In the genomic region with DNA sequence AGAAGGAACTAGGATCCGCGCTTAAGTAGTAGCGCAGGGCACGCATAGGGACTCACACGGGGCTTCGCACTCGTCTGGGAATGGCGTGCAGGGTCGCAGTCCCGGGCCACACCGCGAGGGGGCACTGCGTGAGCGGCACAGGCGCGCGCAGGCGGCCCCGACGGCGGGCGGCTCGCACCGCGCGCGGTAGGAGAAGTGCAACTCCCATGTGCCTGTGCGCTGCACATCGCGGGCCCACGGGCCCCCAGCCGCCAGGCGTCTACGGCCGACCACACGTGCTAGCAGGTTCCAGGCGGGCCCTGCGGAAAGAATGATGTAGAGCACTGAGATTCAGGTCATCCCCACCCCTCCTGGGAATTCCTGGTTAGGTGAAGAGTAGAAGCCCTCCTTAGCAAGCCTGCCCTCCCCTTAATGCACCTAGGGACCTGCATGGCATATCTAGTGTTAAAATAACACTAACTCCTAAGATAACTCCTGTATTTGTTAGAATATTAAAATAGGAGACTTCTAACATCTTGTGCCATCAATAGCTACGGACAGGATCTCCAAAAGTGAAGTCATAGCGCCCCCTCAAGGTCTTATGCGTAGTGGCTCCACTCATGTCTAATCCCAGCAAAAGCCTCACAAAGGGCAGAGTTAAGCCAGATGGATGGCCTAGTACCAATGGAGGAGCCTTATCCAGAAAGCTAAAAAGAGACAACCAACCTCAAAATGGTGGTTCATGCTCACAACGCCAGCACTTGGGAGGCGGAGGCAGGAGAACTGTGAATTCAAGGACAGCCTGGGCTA, we compare ENCODE assay signal across 8 mouse cellular contexts. TPM values are rescaled to one million over a fixed set of nuclear protein-coding genes. Genes with fewer than 3 reads are reported as not detected.
DNase-seq lines count a peak whose midpoint lies in the region; ATAC-seq and TF ChIP-seq lines count a peak whose summit lies in the region.

No protein-coding gene starts in this region.

- peaks cover 84% of the 10 kb centered on the region for H3K27me3 ChIP-seq in midbrain, embryonic 10.5 days (ENCODE audit: low read depth, poor library complexity, severe bottlenecking)
- no peaks in the 10 kb centered on the region for H3K27me3 ChIP-seq in testis, adult 2 months (ENCODE audit: control insufficient read depth, insufficient read depth, low read length)

- no peak overlapping the region for H3K4me3 ChIP-seq in cortical plate, adult 2 months (ENCODE audit: insufficient read depth, low read length)
- H3K4me3 ChIP-seq in midbrain, embryonic 10.5 days: peak overlapping the region; percentile 63
- peak overlapping the region; percentile 25; the same call in 1 of the 2 replicates for H3K4me3 ChIP-seq in testis, adult 2 months (ENCODE audit: control insufficient read depth, low read depth, low read length)

- TF ChIP-seq POLR2A in cortical plate, adult 2 months (IDR thresholded peaks at IDR 0.05; ENCODE audit: extremely low read depth, insufficient read depth, low read length): no peak
- no peak for TF ChIP-seq POLR2A in testis, adult 2 months (IDR thresholded peaks at IDR 0.05; ENCODE audit: control insufficient read depth, low read depth, low read length)

- H3K4me1 ChIP-seq in cortical plate, adult 2 months (ENCODE audit: control insufficient read depth, insufficient read depth, low read length): no peaks in the 10 kb centered on the region
- peaks cover 73% of the 10 kb centered on the region for H3K4me1 ChIP-seq in midbrain, embryonic 10.5 days
- peaks cover 40% of the 10 kb centered on the region for H3K4me1 ChIP-seq in testis, adult 2 months (ENCODE audit: control insufficient read depth, insufficient read depth, low read length)

- peak; percentile 37 to 43; a peak in 1 of 4 replicates for ATAC-seq in hematopoietic stem cell, adult 5-6 weeks (replicated peaks in 1 of 2; ENCODE audit: insufficient read depth in 1 of 2, low FRiP score in 2 of 2, low TSS enrichment in 1 of 2, low read depth in 1 of 2, poor library complexity in 2 of 2, severe bottlenecking in 2 of 2)

- H3K9me3 ChIP-seq in midbrain, embryonic 10.5 days (replicated peaks): no peaks in the 10 kb centered on the region

- no peak overlapping the region for H3K27ac ChIP-seq in cortical plate, adult 2 months (ENCODE audit: insufficient read depth, low read length)
- peak overlapping the region; percentile 93 for H3K27ac ChIP-seq in midbrain, embryonic 10.5 days (replicated peaks)
- no peak overlapping the region for H3K27ac ChIP-seq in testis, adult 2 months (ENCODE audit: control insufficient read depth, insufficient read depth, low read depth, low read length)

- 22% methylated on average over 41 of the region's 43 CpGs for WGBS in midbrain, embryonic 10.5 days

- H3K36me3 ChIP-seq in midbrain, embryonic 10.5 days: peaks cover 29% of the 10 kb centered on the region
- no peaks in the 10 kb centered on the region for H3K36me3 ChIP-seq in testis, adult 2 months (ENCODE audit: control insufficient read depth, insufficient read depth, low read length)

- peak; percentile 58 for TF ChIP-seq CTCF in cortical plate, adult 2 months (IDR thresholded peaks at IDR 0.05; ENCODE audit: extremely low read depth, insufficient read depth, low read length)
- TF ChIP-seq CTCF in testis, adult 2 months (IDR thresholded peaks at IDR 0.05; ENCODE audit: control insufficient read depth, insufficient read depth, insufficient replicate concordance, low read depth, low read length): peak; percentile 22; the same call in 1 of the 2 replicates

- peak; percentile 54 for DNase-seq in adrenal gland, adult 2 months
- DNase-seq in adrenal gland, postnatal 25 days: no peak
- DNase-seq in ES-CJ7 (ENCODE audit: low read depth, low spot score): peak; percentile 93
- peak; percentile 42 for DNase-seq in layer of hippocampus, adult 9-11 months
- DNase-seq in midbrain, embryonic 10.5 days (ENCODE audit: low spot score): peak; percentile 63

RNA-seq across cellular contexts. Expression of gene Dll3, which starts 3.0 kb away (rescaled TPM):
- under 1 TPM in 1 of 2 experiments, not detected in 1; 0.10 TPM for total RNA-seq in adrenal gland, adult 2 months (2021)
- polyA plus RNA-seq in adrenal gland, adult 2 months (2012; rRNA removed): 0.16 and 0.29 TPM in 2 replicates
- total RNA-seq in adrenal gland, postnatal 25 days (2021): not detected in 2 replicates
- 2.2 TPM in 2 replicates for polyA plus RNA-seq in cortical plate, adult 2 months (2012; rRNA removed)
- total RNA-seq in hematopoietic stem cell, adult 5-6 weeks (2017): 0.25 TPM in 1 of 2 replicates, not detected in the other
- polyA plus RNA-seq in midbrain, embryonic 10.5 days (2016; fragmentation: Nextera tagmentation; extraction: Ambion mirVana): 39.0 and 61.2 TPM in 2 replicates
- polyA plus RNA-seq in testis, adult 2 months (2012; rRNA removed): 24.9 and 31.9 TPM in 2 replicates

RNA-seq across cellular contexts. Expression of gene Selenov, which starts 8.0 kb away (rescaled TPM):
- not detected for total RNA-seq in adrenal gland, adult 2 months (2021)
- polyA plus RNA-seq in adrenal gland, adult 2 months (2012; rRNA removed): 0.19 TPM in 1 of 2 replicates, not detected in the other
- not detected in 2 replicates for total RNA-seq in adrenal gland, postnatal 25 days (2021)
- polyA plus RNA-seq in cortical plate, adult 2 months (2012; rRNA removed): 0.92 and 1.0 TPM in 2 replicates
- not detected in 2 replicates for total RNA-seq in hematopoietic stem cell, adult 5-6 weeks (2017)
- polyA plus RNA-seq in midbrain, embryonic 10.5 days (2016; fragmentation: Nextera tagmentation; extraction: Ambion mirVana): 0.46 and 1.4 TPM in 2 replicates
- 408 and 454 TPM in 2 replicates for polyA plus RNA-seq in testis, adult 2 months (2012; rRNA removed)

RNA-seq across cellular contexts. Expression of gene Timm50, which starts 12.8 kb away (rescaled TPM):
- 10 to 100 TPM; 66.6 to 99.9 TPM for total RNA-seq in adrenal gland, adult 2 months (2021)
- 90.5 and 101 TPM in 2 replicates for polyA plus RNA-seq in adrenal gland, adult 2 months (2012; rRNA removed)
- total RNA-seq in adrenal gland, postnatal 25 days (2021): 72.0 and 81.3 TPM in 2 replicates
- polyA plus RNA-seq in cortical plate, adult 2 months (2012; rRNA removed): 56.9 and 58.6 TPM in 2 replicates
- total RNA-seq in hematopoietic stem cell, adult 5-6 weeks (2017): 27.8 and 42.9 TPM in 2 replicates
- 249 and 261 TPM in 2 replicates for polyA plus RNA-seq in midbrain, embryonic 10.5 days (2016; fragmentation: Nextera tagmentation; extraction: Ambion mirVana)
- polyA plus RNA-seq in testis, adult 2 months (2012; rRNA removed): 25.6 and 27.6 TPM in 2 replicates

RNA-seq across cellular contexts. Expression of gene Eid2b, which starts 21.5 kb away (rescaled TPM):
- total RNA-seq in adrenal gland, adult 2 months (2021): 10 to 100 TPM in 1 of 2 experiments, 1 to 10 TPM in 1; 9.1 to 17.6 TPM
- polyA plus RNA-seq in adrenal gland, adult 2 months (2012; rRNA removed): 44.8 and 49.6 TPM in 2 replicates
- 19.2 and 21.1 TPM in 2 replicates for total RNA-seq in adrenal gland, postnatal 25 days (2021)
- polyA plus RNA-seq in cortical plate, adult 2 months (2012; rRNA removed): 26.4 and 27.0 TPM in 2 replicates
- 4.5 and 4.8 TPM in 2 replicates for total RNA-seq in hematopoietic stem cell, adult 5-6 weeks (2017)
- polyA plus RNA-seq in midbrain, embryonic 10.5 days (2016; fragmentation: Nextera tagmentation; extraction: Ambion mirVana): 11.9 and 15.3 TPM in 2 replicates
- 13.9 and 19.5 TPM in 2 replicates for polyA plus RNA-seq in testis, adult 2 months (2012; rRNA removed)

RNA-seq across cellular contexts. Expression of gene Eid2, which starts 31.4 kb away (rescaled TPM):
- 10 to 100 TPM; 23.4 to 24.4 TPM for total RNA-seq in adrenal gland, adult 2 months (2021)
- 30.4 and 36.8 TPM in 2 replicates for polyA plus RNA-seq in adrenal gland, adult 2 months (2012; rRNA removed)
- 22.5 and 26.6 TPM in 2 replicates for total RNA-seq in adrenal gland, postnatal 25 days (2021)
- polyA plus RNA-seq in cortical plate, adult 2 months (2012; rRNA removed): 49.2 and 52.2 TPM in 2 replicates
- 6.4 and 8.6 TPM in 2 replicates for total RNA-seq in hematopoietic stem cell, adult 5-6 weeks (2017)
- polyA plus RNA-seq in midbrain, embryonic 10.5 days (2016; fragmentation: Nextera tagmentation; extraction: Ambion mirVana): 1.9 and 2.0 TPM in 2 replicates
- 6.0 and 6.1 TPM in 2 replicates for polyA plus RNA-seq in testis, adult 2 months (2012; rRNA removed)

Comparison
In these comparisons a context has a peak if more than half of its experiments do, and no peak if none do; other contexts are left out.
1. RNA of gene Selenov, which starts 8.0 kb away (polyA plus RNA-seq): 408 to 454 TPM in testis, adult 2 months; 0.92 to 1.0 TPM in cortical plate, adult 2 months, 0.46 to 1.4 TPM in midbrain, embryonic 10.5 days and 0.19 TPM in adrenal gland, adult 2 months; every median in the first group is over 100 times any median in the second.